Mouse (Mus musculus) olfactory bulb, adult 2 months (tissue): Measurements from ENCODE around the gene Hp1bp3.

ENCODE experiments used
- CTCF ChIP-seq: fragments of 200-500 bp; IDR thresholded peaks from 2 replicates; pipeline ENCODE4 v1.5.1; 2012; ENCODE audit warnings: low read depth, mild to moderate bottlenecking, low read length, moderate library complexity; ENCODE audit not compliant: insufficient read depth
- POLR2A ChIP-seq: fragments of 200-500 bp; IDR thresholded peaks from 2 replicates; pipeline ENCODE4 v1.6.1; 2012; ENCODE audit warnings: mild to moderate bottlenecking, low read depth, low read length, moderate library complexity; ENCODE audit not compliant: insufficient read depth

GRCm38 (mm10) chr4:138201696-138202095 lies 14.4 kb upstream of the Hp1bp3 start:
- TF ChIP-seq CTCF = no peak
- TF ChIP-seq POLR2A = no peak
